Mouse (Mus musculus): ENCODE measurements around the gene Mettl26. TPM values are rescaled to one million over a fixed set of nuclear protein-coding genes. Genes with fewer than 3 reads are reported as not detected.

The Mettl26 gene
- total and polyA plus RNA-seq, 2 experiments from 2014 or later = 64.8 to 67.3 TPM

GRCm38 (mm10) chr17:25832436-25833290, 42.2 kb upstream of the Mettl26 start:
- Histone ChIP-seq H3K4me2 (ENCODE audit: low read depth, low read length, poor library complexity, severe bottlenecking) (peak overlapping the region; percentile 76), H3K9me3 (ENCODE audit: low read length) (no peaks in the 10 kb centered on the region), H3K4me3 (ENCODE audit: low read depth, low read length) (peak overlapping the region; percentile 81), H3K36me3 (ENCODE audit: insufficient read depth, low read length) (peaks cover 35% of the 10 kb centered on the region), H3K9ac (replicated peaks; ENCODE audit: low read length, poor library complexity, severe bottlenecking) (peak overlapping the region; percentile 86), H3K4me1 (ENCODE audit: insufficient read depth, low read length) (peaks cover 42% of the 10 kb centered on the region), H3K27me3 (ENCODE audit: insufficient read depth, low read length) (no peaks in the 10 kb centered on the region), H3K27ac (ENCODE audit: low read depth, low read length) (peak overlapping the region; percentile 96)
- WGBS = under 1% methylated on average over 65 of the region's 77 CpGs
- ATAC-seq (ENCODE audit: low FRiP score) = peak; percentile 90
- no peak for TF ChIP-seq CTCF (IDR thresholded peaks at IDR 0.05)
- peak; percentile 100 for DNase-seq (ENCODE audit: low spot score)

GRCm38 (mm10) chr17:25833291-25833663, 41.6 kb upstream of the Mettl26 start, which contains the start of gene Stub1:
Gene Stub1, minus strand, starts transcription at chr17:25833404.
- under 1% methylated on average over 24 of the region's 24 CpGs for WGBS
- no peaks in the 10 kb centered on the region for H3K9me3 ChIP-seq (ENCODE audit: low read length)
- peak within 1 kb of the TSS; percentile 76 for H3K4me2 ChIP-seq (ENCODE audit: low read depth, low read length, poor library complexity, severe bottlenecking)
- DNase-seq (ENCODE audit: low spot score) = peak; percentile 94
- H3K27me3 ChIP-seq (ENCODE audit: insufficient read depth, low read length) = no peaks in the 10 kb centered on the region
- H3K4me1 ChIP-seq (ENCODE audit: insufficient read depth, low read length) = peaks cover 43% of the 10 kb centered on the region
- TF ChIP-seq CTCF (IDR thresholded peaks at IDR 0.05) = no peak
- ATAC-seq (ENCODE audit: low FRiP score) = peak; percentile 54
- H3K9ac ChIP-seq (replicated peaks; ENCODE audit: low read length, poor library complexity, severe bottlenecking) = peak within 1 kb of the TSS; percentile 86
- H3K4me3 ChIP-seq (ENCODE audit: low read depth, low read length) = peak within 1 kb of the TSS; percentile 81
- H3K27ac ChIP-seq (ENCODE audit: low read depth, low read length) = peak within 1 kb of the TSS; percentile 96
- peaks cover 33% of the 10 kb centered on the region for H3K36me3 ChIP-seq (ENCODE audit: insufficient read depth, low read length)

- H3K9ac ChIP-seq (replicated peaks; ENCODE audit: low read length, poor library complexity, severe bottlenecking) = peak overlapping the region; percentile 86
- no peaks in the 10 kb centered on the region for H3K9me3 ChIP-seq (ENCODE audit: low read length)
- H3K27me3 ChIP-seq (ENCODE audit: insufficient read depth, low read length) = no peaks in the 10 kb centered on the region
- peaks cover 36% of the 10 kb centered on the region for H3K36me3 ChIP-seq (ENCODE audit: insufficient read depth, low read length)
- H3K4me1 ChIP-seq (ENCODE audit: insufficient read depth, low read length) = peaks cover 43% of the 10 kb centered on the region
- DNase-seq (ENCODE audit: low spot score) (no peak), ATAC-seq (ENCODE audit: low FRiP score) (no peak)
- H3K27ac ChIP-seq (ENCODE audit: low read depth, low read length) = peak overlapping the region; percentile 96; the same call in 1 of the 2 replicates
- peak overlapping the region; percentile 81 for H3K4me3 ChIP-seq (ENCODE audit: low read depth, low read length)
- peak overlapping the region; percentile 76 for H3K4me2 ChIP-seq (ENCODE audit: low read depth, low read length, poor library complexity, severe bottlenecking)
- no peak for TF ChIP-seq CTCF (IDR thresholded peaks at IDR 0.05)
- WGBS = 53% methylated on average over 6 of the region's 6 CpGs
These were observed 40.8 kb upstream of the Mettl26 start for GRCm38 (mm10) chr17:25833961-25834594.

GRCm38 (mm10) chr17:25834595-25835222, 40.2 kb upstream of the Mettl26 start:
- Histone ChIP-seq H3K9ac (replicated peaks; ENCODE audit: low read length, poor library complexity, severe bottlenecking) (0 out of 2 replicates have a peak overlapping the region, but pooled peaks have one; percentile 29), H3K27ac (ENCODE audit: low read depth, low read length) (peak overlapping the region; percentile 32; the same call in 1 of the 2 replicates), H3K4me2 (ENCODE audit: low read depth, low read length, poor library complexity, severe bottlenecking) (peak overlapping the region; percentile 76), H3K27me3 (ENCODE audit: insufficient read depth, low read length) (no peaks in the 10 kb centered on the region), H3K36me3 (ENCODE audit: insufficient read depth, low read length) (peaks cover 42% of the 10 kb centered on the region), H3K4me3 (ENCODE audit: low read depth, low read length) (peak overlapping the region; percentile 81; the same call in 1 of the 2 replicates), H3K4me1 (ENCODE audit: insufficient read depth, low read length) (peaks cover 40% of the 10 kb centered on the region), H3K9me3 (ENCODE audit: low read length) (no peaks in the 10 kb centered on the region)
- WGBS = 87% methylated on average over 12 of the region's 12 CpGs
- DNase-seq (ENCODE audit: low spot score) (no peak), ATAC-seq (ENCODE audit: low FRiP score) (no peak)
- TF ChIP-seq CTCF (IDR thresholded peaks at IDR 0.05) = no peak

- Histone ChIP-seq H3K9me3 (ENCODE audit: low read length) (no peaks in the 10 kb centered on the region), H3K9ac (replicated peaks; ENCODE audit: low read length, poor library complexity, severe bottlenecking) (no peak overlapping the region), H3K4me2 (ENCODE audit: low read depth, low read length, poor library complexity, severe bottlenecking) (peak overlapping the region; percentile 76), H3K4me1 (ENCODE audit: insufficient read depth, low read length) (peaks cover 35% of the 10 kb centered on the region), H3K36me3 (ENCODE audit: insufficient read depth, low read length) (peaks cover 41% of the 10 kb centered on the region), H3K27me3 (ENCODE audit: insufficient read depth, low read length) (no peaks in the 10 kb centered on the region), H3K27ac (ENCODE audit: low read depth, low read length) (no peak overlapping the region), H3K4me3 (ENCODE audit: low read depth, low read length) (no peak overlapping the region)
- no peak for ATAC-seq (ENCODE audit: low FRiP score)
- TF ChIP-seq CTCF (IDR thresholded peaks at IDR 0.05) = no peak
- 92% methylated on average over 7 of the region's 7 CpGs for WGBS
- no peak for DNase-seq (ENCODE audit: low spot score)
These were observed 39.6 kb upstream of the Mettl26 start for GRCm38 (mm10) chr17:25835301-25835700.

Data from midbrain, postnatal 0 days (tissue).